Mouse (Mus musculus) lung, embryonic 15.5 days (tissue): ENCODE results near the gene Atic. TPM values are rescaled to one million over a fixed set of nuclear protein-coding genes. Genes with fewer than 3 reads are reported as not detected.

Experiments
- ATAC-seq: fragments of 200-750 bp; cut with Nextera tagmentation; 2 replicates; pipeline ENCODE4 v1.8.0; 2017; ENCODE audit warnings: moderate number of reproducible peaks, borderline replicate concordance; ENCODE audit not compliant: low FRiP score, low TSS enrichment; ENCODE audit errors: extremely low read depth
- H3K27ac ChIP-seq: fragments of 300-500 bp; sonication (generic); 2 replicates; pipeline ENCODE4 v1.5.1; 2015; ENCODE audit warnings: moderate library complexity, mild to moderate bottlenecking, inconsistent platforms
- H3K27me3 ChIP-seq: fragments of 300-500 bp; sonication (generic); 2 replicates; pipeline ENCODE4 v1.6.1; 2015; ENCODE audit warnings: inconsistent platforms
- H3K36me3 ChIP-seq: fragments of 300-500 bp; sonication (generic); 2 replicates; pipeline ENCODE4 v1.6.1; 2015; ENCODE audit warnings: inconsistent platforms
- H3K4me1 ChIP-seq: fragments of 300-500 bp; sonication (generic); 2 replicates; pipeline ENCODE4 v1.6.1; 2015; ENCODE audit warnings: inconsistent platforms
- H3K4me2 ChIP-seq: fragments of 300-500 bp; sonication (generic); 2 replicates; pipeline ENCODE4 v1.6.1; 2015; ENCODE audit warnings: inconsistent platforms, mild to moderate bottlenecking, moderate library complexity
- H3K4me3 ChIP-seq: fragments of 300-500 bp; sonication (generic); 2 replicates; pipeline ENCODE4 v1.5.1; 2015; ENCODE audit warnings: mild to moderate bottlenecking, inconsistent platforms
- H3K9ac ChIP-seq: fragments of 300-500 bp; sonication (generic); 2 replicates; pipeline ENCODE4 v1.6.1; 2015; ENCODE audit warnings: inconsistent platforms
- H3K9me3 ChIP-seq: fragments of 300-500 bp; sonication (generic); 2 replicates; pipeline ENCODE4 v1.6.1; 2016; ENCODE audit warnings: inconsistent platforms
- WGBS: fragments of 180-500 bp; shearing (Covaris S2); methylation state at CpG from one replicate; pipeline ENCODE4 v1.1.7; 2015; 5-methylcytosine and 5-hydroxymethylcytosine counted together
- polyA plus RNA-seq: library from polyadenylated mRNA; unstranded; fragments of >200 nt; fragmentation: Nextera tagmentation; extraction: Ambion mirVana; gene quantifications from 2 replicates; pipeline ENCODE4 v1.2.1, GENCODE M21; 2015

Atic gene
- polyA plus RNA-seq, 1 experiment from 2014 or later, result 69.9 TPM

DNA sequence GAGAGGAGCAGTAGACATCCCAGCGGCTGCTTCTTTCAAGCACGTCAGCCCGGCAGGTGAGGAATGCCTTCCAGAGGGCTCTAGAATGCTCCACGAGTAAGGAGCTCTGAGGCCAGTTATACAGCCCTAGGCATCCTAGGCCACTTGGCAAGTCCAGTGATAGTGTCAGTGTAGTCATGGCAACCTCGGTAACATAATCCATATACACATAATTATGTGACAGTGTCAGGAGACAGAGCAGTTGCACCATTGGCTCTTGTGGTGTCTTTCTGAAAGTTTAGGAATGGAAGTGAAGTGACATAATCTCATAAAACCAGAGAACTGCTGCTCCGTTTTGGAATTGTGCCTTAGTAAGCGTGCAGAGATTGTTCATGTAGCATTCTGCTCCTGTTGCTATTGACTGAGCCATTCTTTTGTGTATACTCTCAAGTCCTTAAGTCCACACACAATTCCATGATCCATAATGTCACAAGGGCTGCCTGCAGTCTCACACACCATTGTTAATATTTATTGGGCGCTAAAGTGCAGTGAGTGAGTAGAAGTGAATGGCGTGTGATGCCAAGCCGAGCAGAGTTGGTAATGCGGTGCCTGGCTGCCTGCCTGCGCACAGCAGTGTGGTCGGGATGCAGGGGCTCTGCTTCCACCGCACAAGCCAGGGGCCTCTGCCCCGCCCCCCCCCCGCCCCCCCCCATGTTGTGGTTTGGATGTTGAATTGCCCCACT is 11.1 kb downstream of the Atic start:
- Histone ChIP-seq H3K9ac (no peak overlapping the region), H3K4me2 (no peak overlapping the region), H3K27ac (no peak overlapping the region; the same call in 1 of the 2 replicates), H3K36me3 (peaks cover 78% of the 10 kb centered on the region), H3K27me3 (no peaks in the 10 kb centered on the region), H3K4me3 (no peak overlapping the region), H3K9me3 (no peaks in the 10 kb centered on the region), H3K4me1 (no peaks in the 10 kb centered on the region)
- WGBS, result 52% methylated on average over 16 of the region's 16 CpGs
- peak; percentile 91 for ATAC-seq

DNA sequence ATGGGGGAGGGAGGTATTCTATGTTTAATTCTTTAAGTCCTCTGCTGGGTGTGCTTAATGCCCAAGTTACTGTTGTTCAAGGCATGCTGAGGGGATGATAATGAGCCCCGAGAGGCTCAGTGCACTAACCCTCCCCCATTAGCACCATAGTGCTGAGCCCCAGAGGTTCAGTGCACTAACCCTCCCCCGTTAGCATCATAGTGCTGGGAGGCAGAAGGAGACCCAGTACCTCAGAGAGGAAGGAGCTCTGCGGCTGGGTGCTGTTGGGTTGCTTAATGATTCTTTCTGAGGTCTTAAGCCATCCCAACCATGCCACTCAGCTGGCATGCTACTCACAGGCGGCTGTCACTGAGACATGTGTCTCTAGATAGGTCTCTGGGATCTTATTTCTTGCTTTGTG is 13.2 kb downstream of the Atic start:
- no peak overlapping the region for H3K4me2 ChIP-seq
- no peak for ATAC-seq
- no peak overlapping the region for H3K9ac ChIP-seq
- H3K4me1 ChIP-seq, result no peaks in the 10 kb centered on the region
- H3K27me3 ChIP-seq, result no peaks in the 10 kb centered on the region
- no peak overlapping the region for H3K27ac ChIP-seq
- WGBS, result 75% methylated on average over 4 of the region's 4 CpGs
- H3K4me3 ChIP-seq, result no peak overlapping the region
- peaks cover 76% of the 10 kb centered on the region for H3K36me3 ChIP-seq
- H3K9me3 ChIP-seq, result no peaks in the 10 kb centered on the region

DNA sequence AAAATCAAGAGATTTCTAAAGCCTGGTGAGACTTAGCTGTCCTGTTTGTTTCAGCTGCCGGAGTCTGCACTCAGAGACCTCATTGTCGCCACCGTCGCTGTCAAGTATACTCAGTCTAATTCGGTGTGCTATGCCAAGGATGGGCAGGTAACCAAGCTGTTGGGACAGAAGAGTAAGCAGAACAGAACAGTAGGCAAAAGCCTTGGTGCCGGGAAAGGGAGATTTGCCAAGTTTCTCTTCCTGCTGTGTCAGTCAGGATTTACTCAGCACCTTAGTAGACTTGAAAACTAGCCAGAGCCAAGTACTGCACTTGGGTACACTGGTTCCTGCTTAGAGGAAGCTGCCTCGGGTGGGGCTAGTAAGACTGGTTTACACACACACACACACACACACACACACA is 19.0 kb downstream of the Atic start:
- Histone ChIP-seq H3K4me2 (no peak overlapping the region), H3K27me3 (no peaks in the 10 kb centered on the region), H3K4me3 (no peak overlapping the region), H3K9me3 (no peaks in the 10 kb centered on the region), H3K27ac (no peak overlapping the region), H3K4me1 (no peaks in the 10 kb centered on the region), H3K36me3 (peaks cover 80% of the 10 kb centered on the region), H3K9ac (no peak overlapping the region)
- no peak for ATAC-seq
- WGBS, result 87% methylated on average over 7 of the region's 7 CpGs

DNA sequence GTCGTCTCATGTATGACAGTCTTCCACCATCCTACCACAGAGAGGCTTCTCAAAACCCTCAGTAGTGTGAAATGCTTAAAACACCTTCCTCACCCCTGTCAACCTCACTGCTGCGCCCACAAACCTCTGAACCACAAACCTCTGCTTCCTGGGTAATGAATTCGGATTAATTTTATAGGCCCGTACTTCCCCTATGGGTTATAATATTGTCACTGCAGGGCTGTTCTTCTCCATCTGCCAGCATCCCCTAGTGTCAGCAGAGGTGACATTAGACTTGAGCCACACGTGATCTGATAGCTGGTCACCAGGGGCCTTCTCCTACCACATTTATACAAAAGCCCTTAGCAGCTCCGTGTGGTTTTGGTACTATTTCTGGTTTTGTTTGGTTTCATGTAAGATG is 19.9 kb downstream of the Atic start:
- no peak overlapping the region for H3K27ac ChIP-seq
- H3K4me2 ChIP-seq, result no peak overlapping the region
- H3K4me1 ChIP-seq, result no peaks in the 10 kb centered on the region
- no peak for ATAC-seq
- H3K9me3 ChIP-seq, result no peaks in the 10 kb centered on the region
- no peak overlapping the region for H3K4me3 ChIP-seq
- no peak overlapping the region for H3K9ac ChIP-seq
- H3K36me3 ChIP-seq, result peaks cover 74% of the 10 kb centered on the region
- no peaks in the 10 kb centered on the region for H3K27me3 ChIP-seq
- WGBS, result 93% methylated on average over 6 of the region's 6 CpGs

DNA sequence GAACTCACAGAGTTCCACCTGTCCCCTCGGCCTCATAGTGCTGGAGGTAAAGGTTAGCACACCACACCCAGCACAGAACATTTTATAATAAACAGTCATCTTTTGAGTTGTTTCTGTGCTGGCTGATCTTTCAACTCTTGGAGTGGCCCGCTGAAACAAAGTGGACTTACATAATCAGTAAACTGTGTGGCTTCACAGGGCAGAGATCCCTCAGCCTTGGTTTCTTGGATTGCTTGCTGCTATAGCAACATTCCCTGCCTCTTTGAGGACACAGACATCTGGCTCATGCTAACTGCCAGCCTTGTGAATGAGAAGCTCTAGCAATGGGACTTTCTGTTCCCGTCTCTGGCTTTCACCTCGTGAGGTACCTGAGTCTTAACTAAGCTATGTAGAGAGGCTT is 22.6 kb downstream of the Atic start:
- Histone ChIP-seq H3K36me3 (peaks cover 50% of the 10 kb centered on the region), H3K27me3 (no peaks in the 10 kb centered on the region), H3K9me3 (no peaks in the 10 kb centered on the region), H3K4me3 (no peak overlapping the region), H3K4me1 (no peaks in the 10 kb centered on the region), H3K4me2 (no peak overlapping the region), H3K9ac (no peak overlapping the region), H3K27ac (no peak overlapping the region)
- ATAC-seq, result no peak
- WGBS, result 94% methylated on average over 4 of the region's 4 CpGs

DNA sequence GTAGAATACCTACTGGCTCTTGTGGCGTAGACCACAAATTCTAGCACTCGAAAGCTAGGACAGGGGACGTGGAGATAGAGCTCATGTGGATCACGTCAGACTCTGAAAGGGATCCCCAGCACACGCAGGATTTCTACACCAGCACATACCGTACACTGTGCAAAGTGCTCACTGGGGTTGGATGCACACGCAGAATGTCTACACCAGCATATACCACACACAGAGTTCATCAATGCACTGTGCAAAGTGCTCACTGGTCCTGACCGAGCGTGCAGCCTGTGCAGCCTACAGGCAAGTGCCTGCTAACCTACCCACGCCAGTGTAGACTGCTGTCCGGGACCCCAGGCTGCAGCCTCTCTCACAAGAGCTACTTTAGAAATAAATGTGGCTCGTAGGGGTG is 23.5 kb downstream of the Atic start:
- Histone ChIP-seq H3K9ac (no peak overlapping the region), H3K4me2 (no peak overlapping the region), H3K36me3 (peaks cover 46% of the 10 kb centered on the region), H3K4me1 (no peaks in the 10 kb centered on the region), H3K27ac (no peak overlapping the region), H3K27me3 (no peaks in the 10 kb centered on the region), H3K4me3 (no peak overlapping the region), H3K9me3 (no peaks in the 10 kb centered on the region)
- 90% methylated on average over 12 of the region's 12 CpGs for WGBS
- no peak for ATAC-seq

DNA sequence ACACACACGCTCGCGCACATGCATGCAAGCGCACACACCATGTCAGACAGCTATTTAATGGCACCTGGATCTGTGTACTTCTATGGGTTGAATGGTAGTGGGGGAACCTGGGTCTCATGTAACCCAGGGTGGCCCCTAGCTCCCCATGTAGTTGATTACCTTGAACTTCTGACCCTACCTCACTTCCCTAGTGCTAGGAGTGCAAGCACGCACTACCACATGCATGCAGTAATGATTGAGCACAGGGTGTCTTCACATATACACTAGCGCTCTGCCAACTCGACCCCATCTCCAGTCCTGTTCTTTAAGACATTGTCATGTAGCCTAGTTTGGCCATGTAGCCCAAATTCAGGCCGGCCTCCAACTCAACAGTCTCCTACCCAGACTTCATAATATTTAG is 26.4 kb downstream of the Atic start:
- H3K9me3 ChIP-seq, result no peaks in the 10 kb centered on the region
- H3K36me3 ChIP-seq, result peaks cover 44% of the 10 kb centered on the region
- no peak for ATAC-seq
- H3K27me3 ChIP-seq, result no peaks in the 10 kb centered on the region
- no peak overlapping the region for H3K4me3 ChIP-seq
- no peak overlapping the region for H3K4me2 ChIP-seq
- 93% methylated on average over 8 of the region's 8 CpGs for WGBS
- no peaks in the 10 kb centered on the region for H3K4me1 ChIP-seq
- H3K9ac ChIP-seq, result no peak overlapping the region
- H3K27ac ChIP-seq, result no peak overlapping the region

DNA sequence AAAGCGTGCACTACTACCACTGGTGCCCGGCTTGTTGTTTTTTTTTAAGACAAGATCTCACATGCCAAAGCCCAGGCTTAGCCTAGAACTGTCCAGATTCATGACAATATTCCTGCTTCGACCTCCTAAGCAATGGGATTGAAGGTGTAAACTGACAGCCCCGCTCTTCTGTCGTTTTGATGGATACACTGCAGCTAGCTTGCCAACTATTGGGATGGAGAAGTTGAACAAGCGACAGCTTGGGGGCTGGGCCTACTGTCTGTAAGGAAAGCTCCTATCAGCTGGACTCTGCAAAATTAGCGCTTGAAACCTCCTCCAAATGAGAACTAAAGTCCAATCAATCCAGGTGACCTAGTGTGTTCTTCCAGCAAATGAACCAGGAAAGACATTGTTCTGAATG is 26.9 kb downstream of the Atic start:
- H3K9me3 ChIP-seq, result no peaks in the 10 kb centered on the region
- WGBS, result 77% methylated on average over 7 of the region's 7 CpGs
- peaks cover 41% of the 10 kb centered on the region for H3K36me3 ChIP-seq
- H3K27me3 ChIP-seq, result no peaks in the 10 kb centered on the region
- no peaks in the 10 kb centered on the region for H3K4me1 ChIP-seq
- H3K9ac ChIP-seq, result no peak overlapping the region
- H3K4me2 ChIP-seq, result no peak overlapping the region
- no peak overlapping the region for H3K27ac ChIP-seq
- no peak for ATAC-seq
- no peak overlapping the region for H3K4me3 ChIP-seq

DNA sequence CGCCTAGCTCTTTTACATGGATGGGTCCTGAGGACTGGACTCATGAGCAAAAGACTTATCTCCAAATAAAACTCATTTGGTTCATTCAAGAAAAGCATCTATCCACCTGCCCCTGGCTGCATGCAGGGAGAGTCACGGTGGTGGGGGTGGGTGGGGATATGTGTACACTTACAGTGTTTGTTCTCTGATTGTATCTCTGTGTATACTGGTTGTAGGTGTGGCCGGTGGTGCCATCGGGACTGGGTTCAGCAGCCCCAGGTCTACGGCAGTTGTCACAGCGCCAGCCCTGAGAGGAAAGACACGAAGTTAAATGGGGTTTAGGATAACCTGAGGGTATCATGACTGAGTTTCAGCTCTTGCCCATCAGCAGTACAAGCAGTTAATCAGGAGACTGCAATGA is 29.7 kb downstream of the Atic start:
- Histone ChIP-seq H3K27ac (no peak overlapping the region), H3K4me1 (no peaks in the 10 kb centered on the region), H3K9me3 (no peaks in the 10 kb centered on the region), H3K4me3 (no peak overlapping the region), H3K36me3 (peaks cover 56% of the 10 kb centered on the region), H3K9ac (no peak overlapping the region), H3K4me2 (no peak overlapping the region), H3K27me3 (no peaks in the 10 kb centered on the region)
- WGBS, result 85% methylated on average over 7 of the region's 7 CpGs
- no peak for ATAC-seq

DNA sequence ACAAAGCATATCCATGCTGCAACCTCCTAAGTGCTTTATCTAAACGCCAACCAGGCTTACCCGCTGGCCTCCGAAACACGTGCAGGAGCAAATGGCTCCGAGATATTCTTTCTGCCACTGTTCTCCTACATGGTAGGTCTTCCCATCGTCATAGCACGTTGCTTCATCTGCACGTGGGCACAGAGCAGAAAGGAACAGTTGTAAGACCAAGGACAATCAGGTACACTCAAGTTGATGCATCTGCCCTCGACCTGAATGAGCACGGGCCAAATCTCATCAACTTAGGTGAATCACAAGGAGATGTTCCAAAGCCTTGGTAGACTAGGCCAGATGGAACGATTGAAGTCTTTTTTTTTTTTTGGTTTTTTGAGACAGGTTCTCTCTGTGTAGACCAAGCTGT is 33.1 kb downstream of the Atic start:
- H3K9ac ChIP-seq, result no peak overlapping the region
- no peaks in the 10 kb centered on the region for H3K9me3 ChIP-seq
- H3K27me3 ChIP-seq, result no peaks in the 10 kb centered on the region
- H3K4me1 ChIP-seq, result no peaks in the 10 kb centered on the region
- 91% methylated on average over 11 of the region's 11 CpGs for WGBS
- ATAC-seq, result no peak
- H3K4me2 ChIP-seq, result no peak overlapping the region
- no peak overlapping the region for H3K4me3 ChIP-seq
- no peak overlapping the region for H3K27ac ChIP-seq
- H3K36me3 ChIP-seq, result peaks cover 83% of the 10 kb centered on the region

DNA sequence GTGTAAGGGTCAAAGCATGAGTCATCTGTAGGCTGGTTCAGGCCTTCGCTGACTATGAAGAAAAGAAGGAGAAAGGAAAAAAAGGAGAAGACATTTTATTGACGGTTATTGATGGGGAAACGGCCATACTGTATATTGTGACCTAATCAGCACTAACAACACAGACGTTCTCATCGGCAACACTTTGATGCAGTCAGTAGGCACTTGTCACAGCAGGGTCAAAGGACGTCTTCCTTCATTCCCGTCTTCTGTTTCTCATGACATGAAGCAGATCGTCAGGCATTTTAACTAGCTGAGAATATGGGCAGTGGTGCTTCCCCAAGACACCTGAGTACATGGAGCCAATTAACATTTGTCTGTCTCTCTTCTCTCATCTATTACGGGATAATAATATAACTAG is 36.2 kb downstream of the Atic start:
- no peaks in the 10 kb centered on the region for H3K4me1 ChIP-seq
- H3K9ac ChIP-seq, result no peak overlapping the region
- no peaks in the 10 kb centered on the region for H3K27me3 ChIP-seq
- H3K36me3 ChIP-seq, result peaks cover 86% of the 10 kb centered on the region
- no peak overlapping the region for H3K4me3 ChIP-seq
- H3K27ac ChIP-seq, result no peak overlapping the region
- WGBS, result 88% methylated on average over 9 of the region's 9 CpGs
- no peak overlapping the region for H3K4me2 ChIP-seq
- ATAC-seq, result no peak
- H3K9me3 ChIP-seq, result no peaks in the 10 kb centered on the region

DNA sequence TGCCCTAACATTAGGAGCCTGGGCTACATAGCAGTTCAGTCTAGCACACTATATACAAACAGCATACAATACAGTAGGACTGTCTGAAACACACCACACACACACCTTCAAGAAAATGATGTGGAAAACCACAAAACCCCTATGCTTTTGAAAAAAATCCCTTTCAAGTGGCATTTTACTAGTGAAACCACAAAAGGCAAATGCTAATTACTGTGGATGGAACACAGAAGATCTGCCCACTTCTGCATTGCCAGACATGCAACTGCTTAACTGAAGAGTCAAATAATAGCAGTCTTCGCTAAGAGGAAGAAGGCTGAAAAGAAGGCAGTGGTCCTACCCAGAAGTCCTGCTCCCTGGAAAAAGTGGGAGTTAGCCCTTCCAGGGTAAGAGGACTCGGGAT is 37.3 kb downstream of the Atic start:
- Histone ChIP-seq H3K4me1 (no peaks in the 10 kb centered on the region), H3K36me3 (peaks cover 90% of the 10 kb centered on the region), H3K4me3 (no peak overlapping the region), H3K4me2 (no peak overlapping the region), H3K27me3 (no peaks in the 10 kb centered on the region), H3K9ac (no peak overlapping the region), H3K27ac (no peak overlapping the region), H3K9me3 (no peaks in the 10 kb centered on the region)
- WGBS, result 85% methylated on average over 2 of the region's 2 CpGs
- ATAC-seq, result no peak

DNA sequence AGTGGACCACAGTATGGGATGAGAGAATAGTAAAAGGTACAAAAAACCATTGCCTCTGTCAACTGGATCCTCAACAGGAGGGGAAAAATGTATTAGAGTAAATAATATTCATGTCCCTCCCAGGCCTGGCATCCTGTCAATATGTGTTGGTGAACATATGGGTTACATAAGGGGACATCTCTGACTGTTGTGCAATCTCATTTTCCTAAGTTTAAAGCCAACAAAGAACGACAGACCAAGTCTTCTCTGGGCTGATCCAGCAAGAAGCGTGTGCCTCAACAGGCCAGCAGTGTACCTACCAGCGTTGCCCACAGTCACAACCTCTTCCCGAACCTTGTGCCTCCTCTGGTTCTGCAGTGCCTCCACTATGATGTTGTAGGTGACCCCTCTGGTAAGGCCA is 38.4 kb downstream of the Atic start:
- no peaks in the 10 kb centered on the region for H3K4me1 ChIP-seq
- ATAC-seq, result no peak
- H3K4me3 ChIP-seq, result no peak overlapping the region
- no peak overlapping the region for H3K9ac ChIP-seq
- WGBS, result 80% methylated on average over 4 of the region's 4 CpGs
- no peak overlapping the region for H3K4me2 ChIP-seq
- peaks cover 88% of the 10 kb centered on the region for H3K36me3 ChIP-seq
- no peak overlapping the region for H3K27ac ChIP-seq
- no peaks in the 10 kb centered on the region for H3K9me3 ChIP-seq
- no peaks in the 10 kb centered on the region for H3K27me3 ChIP-seq
